Mouse (Mus musculus): ENCODE results near the gene Tmem183a. TPM values are rescaled to one million over a fixed set of nuclear protein-coding genes. Genes with fewer than 3 reads are reported as not detected.

The Tmem183a gene
- polyA plus RNA-seq, 1 experiment = 98.5 TPM

DNA sequence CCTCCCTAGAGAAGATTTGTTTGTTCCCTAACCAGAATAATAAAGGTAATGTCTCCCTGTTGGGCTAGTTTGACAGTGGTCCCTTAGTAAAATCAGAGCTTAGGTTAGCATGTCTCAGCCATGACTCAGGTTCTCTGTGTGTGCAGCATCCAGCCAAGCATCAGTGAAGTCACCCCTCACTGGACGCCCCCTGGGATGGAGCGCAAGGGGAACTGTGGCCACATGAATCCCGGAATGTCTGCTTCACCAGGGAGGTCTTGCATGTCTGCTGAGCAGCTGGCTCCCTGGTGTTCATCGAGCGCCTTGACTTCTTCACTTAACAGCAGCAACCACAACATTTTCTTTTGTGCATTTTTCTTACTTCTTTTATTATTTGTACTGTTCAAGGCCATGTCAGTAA lies 32.0 kb upstream of the Tmem183a start:
- Histone ChIP-seq H3K4me3 (ENCODE audit: control insufficient read depth, insufficient read depth, low read length) (no peak overlapping the region), H3K27me3 (ENCODE audit: control insufficient read depth, insufficient read depth, low read length) (no peaks in the 10 kb centered on the region), H3K4me1 (replicated peaks; ENCODE audit: control insufficient read depth, insufficient read depth, low read length) (no peaks in the 10 kb centered on the region), H3K36me3 (ENCODE audit: control insufficient read depth, insufficient read depth, low read length) (no peaks in the 10 kb centered on the region), H3K27ac (ENCODE audit: control insufficient read depth, insufficient read depth, low read length) (no peak overlapping the region)
- WGBS = 89% methylated on average over 5 of the region's 5 CpGs
- no peak for TF ChIP-seq POLR2A (IDR thresholded peaks at IDR 0.05; ENCODE audit: control insufficient read depth, extremely low read depth, insufficient read depth, low read length, poor library complexity)
- TF ChIP-seq CTCF (IDR thresholded peaks at IDR 0.05; ENCODE audit: borderline replicate concordance, control insufficient read depth, extremely low read depth, insufficient read depth, low read length, poor library complexity) = no peak
- no peak for DNase-seq

GRCm38 (mm10) chr1:134385666-134386065 lies 23.9 kb upstream of the Tmem183a start, which contains the start of gene 4933406M09Rik:
4933406M09Rik (plus strand) TSS chr1:134385940.
- Histone ChIP-seq H3K4me3 (ENCODE audit: control insufficient read depth, insufficient read depth, low read length) (no peak within 1 kb of the TSS), H3K36me3 (ENCODE audit: control insufficient read depth, insufficient read depth, low read length) (no peaks in the 10 kb centered on the region), H3K27ac (ENCODE audit: control insufficient read depth, insufficient read depth, low read length) (no peak within 1 kb of the TSS), H3K4me1 (replicated peaks; ENCODE audit: control insufficient read depth, insufficient read depth, low read length) (peaks cover 7% of the 10 kb centered on the region; the same call in 1 of the 2 replicates), H3K27me3 (ENCODE audit: control insufficient read depth, insufficient read depth, low read length) (no peaks in the 10 kb centered on the region; the same call in 1 of the 2 replicates)
- 94% methylated on average over 1 of the region's 1 CpGs for WGBS
- no peak for DNase-seq
- TF ChIP-seq POLR2A (IDR thresholded peaks at IDR 0.05; ENCODE audit: control insufficient read depth, extremely low read depth, insufficient read depth, low read length, poor library complexity) = no peak
- TF ChIP-seq CTCF (IDR thresholded peaks at IDR 0.05; ENCODE audit: borderline replicate concordance, control insufficient read depth, extremely low read depth, insufficient read depth, low read length, poor library complexity) = no peak

- Histone ChIP-seq H3K36me3 (ENCODE audit: control insufficient read depth, insufficient read depth, low read length) (no peaks in the 10 kb centered on the region), H3K27me3 (ENCODE audit: control insufficient read depth, insufficient read depth, low read length) (no peaks in the 10 kb centered on the region; the same call in 1 of the 2 replicates), H3K4me1 (replicated peaks; ENCODE audit: control insufficient read depth, insufficient read depth, low read length) (peaks cover 7% of the 10 kb centered on the region; the same call in 1 of the 2 replicates), H3K27ac (ENCODE audit: control insufficient read depth, insufficient read depth, low read length) (no peak overlapping the region), H3K4me3 (ENCODE audit: control insufficient read depth, insufficient read depth, low read length) (no peak overlapping the region)
- no peak for DNase-seq
- TF ChIP-seq CTCF (IDR thresholded peaks at IDR 0.05; ENCODE audit: borderline replicate concordance, control insufficient read depth, extremely low read depth, insufficient read depth, low read length, poor library complexity) (no peak), POLR2A (IDR thresholded peaks at IDR 0.05; ENCODE audit: control insufficient read depth, extremely low read depth, insufficient read depth, low read length, poor library complexity) (no peak)
Observed at GRCm38 (mm10) chr1:134385176-134385575, 23.4 kb upstream of the Tmem183a start.

GRCm38 (mm10) chr1:134384581-134384980 lies 22.8 kb upstream of the Tmem183a start:
- Histone ChIP-seq H3K27me3 (ENCODE audit: control insufficient read depth, insufficient read depth, low read length) (no peaks in the 10 kb centered on the region; the same call in 1 of the 2 replicates), H3K27ac (ENCODE audit: control insufficient read depth, insufficient read depth, low read length) (no peak overlapping the region), H3K4me3 (ENCODE audit: control insufficient read depth, insufficient read depth, low read length) (no peak overlapping the region), H3K4me1 (replicated peaks; ENCODE audit: control insufficient read depth, insufficient read depth, low read length) (peaks cover 7% of the 10 kb centered on the region; the same call in 1 of the 2 replicates), H3K36me3 (ENCODE audit: control insufficient read depth, insufficient read depth, low read length) (no peaks in the 10 kb centered on the region)
- DNase-seq = no peak
- WGBS = 90% methylated on average over 4 of the region's 4 CpGs
- TF ChIP-seq CTCF (IDR thresholded peaks at IDR 0.05; ENCODE audit: borderline replicate concordance, control insufficient read depth, extremely low read depth, insufficient read depth, low read length, poor library complexity) = no peak
- TF ChIP-seq POLR2A (IDR thresholded peaks at IDR 0.05; ENCODE audit: control insufficient read depth, extremely low read depth, insufficient read depth, low read length, poor library complexity) = no peak

DNA sequence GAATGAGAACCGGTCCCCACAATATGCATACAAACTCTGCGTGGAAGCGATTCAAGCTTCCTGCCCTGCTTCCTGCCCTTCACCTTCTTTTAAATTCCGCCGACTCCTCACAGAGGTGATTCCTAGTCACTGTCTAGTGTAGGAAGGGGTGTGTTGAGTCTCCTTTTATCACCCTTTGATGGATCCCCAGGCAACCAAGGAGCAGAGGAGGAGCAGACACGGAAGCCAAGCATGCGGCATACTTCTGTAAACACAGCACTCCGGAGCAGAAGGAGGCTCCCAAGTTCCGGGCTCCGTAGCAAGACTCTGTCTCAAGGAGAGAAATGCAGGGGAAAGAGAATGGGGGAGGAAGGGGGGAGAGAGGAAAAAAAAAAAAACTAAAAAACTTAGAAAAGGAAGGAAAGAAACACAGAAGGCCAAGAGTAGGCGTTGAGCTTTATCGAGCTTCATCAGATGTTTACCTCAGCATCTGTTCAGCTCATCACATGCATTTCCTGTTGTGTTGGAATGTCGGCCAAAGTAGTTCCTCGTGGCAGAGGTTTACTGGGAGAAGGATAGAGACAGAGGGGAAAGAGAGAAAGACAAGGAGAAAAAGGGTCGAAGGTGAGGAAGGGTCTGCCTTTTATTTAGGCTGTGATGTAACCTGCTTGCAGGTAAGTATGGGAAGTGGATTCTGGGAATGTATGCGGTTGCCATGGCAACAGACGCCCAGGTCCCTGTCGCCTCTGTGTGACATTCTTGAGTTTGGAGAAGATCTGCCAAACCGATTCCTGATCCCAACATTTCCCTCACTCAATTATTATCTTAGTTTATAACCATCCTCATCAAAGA lies 20.2 kb upstream of the Tmem183a start:
- H3K27ac ChIP-seq (ENCODE audit: control insufficient read depth, insufficient read depth, low read length) = no peak overlapping the region
- TF ChIP-seq POLR2A (IDR thresholded peaks at IDR 0.05; ENCODE audit: control insufficient read depth, extremely low read depth, insufficient read depth, low read length, poor library complexity) (no peak), CTCF (IDR thresholded peaks at IDR 0.05; ENCODE audit: borderline replicate concordance, control insufficient read depth, extremely low read depth, insufficient read depth, low read length, poor library complexity) (no peak)
- H3K27me3 ChIP-seq (ENCODE audit: control insufficient read depth, insufficient read depth, low read length) = no peaks in the 10 kb centered on the region; the same call in 1 of the 2 replicates
- DNase-seq = no peak
- no peak overlapping the region for H3K4me3 ChIP-seq (ENCODE audit: control insufficient read depth, insufficient read depth, low read length)
- 10% methylated on average over 19 of the region's 19 CpGs for WGBS
- peaks cover 7% of the 10 kb centered on the region; the same call in 1 of the 2 replicates for H3K4me1 ChIP-seq (replicated peaks; ENCODE audit: control insufficient read depth, insufficient read depth, low read length)
- no peaks in the 10 kb centered on the region for H3K36me3 ChIP-seq (ENCODE audit: control insufficient read depth, insufficient read depth, low read length)

DNA sequence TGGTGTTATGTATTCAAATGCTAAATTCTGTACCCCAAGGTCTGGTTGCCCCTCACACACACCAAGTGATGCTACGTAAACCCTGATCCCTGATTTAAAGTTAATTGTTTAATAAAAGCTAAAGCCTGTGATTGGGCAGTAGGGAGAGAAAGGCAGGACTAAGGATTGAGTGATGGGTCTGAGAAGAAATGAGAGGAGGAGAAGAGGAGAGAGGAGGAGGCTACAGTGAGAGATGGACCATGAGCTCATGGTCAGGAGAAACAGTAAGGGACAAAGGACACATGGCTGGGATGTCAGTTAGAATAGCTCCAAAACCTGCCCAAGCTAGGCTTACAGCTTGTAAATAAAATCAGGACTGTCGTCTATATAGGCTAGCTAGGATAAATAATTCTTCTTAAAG lies 19.3 kb upstream of the Tmem183a start:
- Histone ChIP-seq H3K36me3 (ENCODE audit: control insufficient read depth, insufficient read depth, low read length) (no peaks in the 10 kb centered on the region), H3K27ac (ENCODE audit: control insufficient read depth, insufficient read depth, low read length) (no peak overlapping the region), H3K27me3 (ENCODE audit: control insufficient read depth, insufficient read depth, low read length) (no peaks in the 10 kb centered on the region; the same call in 1 of the 2 replicates), H3K4me1 (replicated peaks; ENCODE audit: control insufficient read depth, insufficient read depth, low read length) (peaks cover 7% of the 10 kb centered on the region; the same call in 1 of the 2 replicates), H3K4me3 (ENCODE audit: control insufficient read depth, insufficient read depth, low read length) (no peak overlapping the region)
- no peak for DNase-seq
- TF ChIP-seq POLR2A (IDR thresholded peaks at IDR 0.05; ENCODE audit: control insufficient read depth, extremely low read depth, insufficient read depth, low read length, poor library complexity) = no peak
- TF ChIP-seq CTCF (IDR thresholded peaks at IDR 0.05; ENCODE audit: borderline replicate concordance, control insufficient read depth, extremely low read depth, insufficient read depth, low read length, poor library complexity) = no peak
- 92% methylated on average over 2 of the region's 2 CpGs for WGBS
